Mouse (Mus musculus): ENCODE data around the gene Pim1.

GRCm38 (mm10) chr17:29497071-29497354 is 6.5 kb downstream of the Pim1 start:
- TF ChIP-seq CTCF (IDR thresholded peaks at IDR 0.05; ENCODE audit: low read depth) (no peak), EP300 (optimal IDR thresholded peaks at IDR 0.05) (no peak)
